Mouse (Mus musculus): ENCODE results near the gene Amer3.

DNA sequence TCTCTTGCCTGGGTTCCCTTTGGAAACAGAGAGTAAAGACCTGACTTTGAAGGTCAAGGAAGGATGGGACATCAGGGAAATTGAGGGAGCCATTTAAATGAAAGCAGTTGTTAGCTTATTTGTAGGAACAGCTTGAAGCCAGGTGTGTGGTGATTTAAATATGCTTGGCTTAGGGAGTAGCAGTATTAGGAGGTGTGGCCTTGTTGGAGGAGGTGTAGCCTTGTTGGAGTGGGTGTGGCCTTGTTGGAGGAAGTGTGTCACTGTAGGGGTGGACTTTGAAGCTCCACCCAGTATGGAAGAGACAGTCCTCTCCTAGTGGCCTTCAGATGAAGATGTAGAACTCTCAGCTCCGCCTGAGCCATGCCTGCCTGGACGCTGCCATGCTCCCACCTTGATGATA, 9.6 kb upstream of the Amer3 start:
- TF ChIP-seq CTCF (IDR thresholded peaks at IDR 0.05; ENCODE audit: low read depth) (no peak), EP300 (optimal IDR thresholded peaks at IDR 0.05) (no peak)
